Mouse (Mus musculus) erythroblast, adult 5-6 weeks (primary cell): ENCODE results near the gene Ccdc136. TPM values are rescaled to one million over a fixed set of nuclear protein-coding genes. Genes with fewer than 3 reads are reported as not detected.
"Not testable (repeated sequence)": the region's sequence is repeated elsewhere in the genome, so short reads cannot be mapped to it uniquely, and the experiment has no call there.

Experiments
- ATAC-seq: replicated peaks from 2 replicates; pipeline ENCODE4 v1.8.0; 2016; ENCODE audit warnings: moderate number of reproducible peaks, mild to moderate bottlenecking, moderate TSS enrichment, inconsistent platforms; ENCODE audit not compliant: poor library complexity, low FRiP score, severe bottlenecking
- total RNA-seq, 2 experiments: library from RNA; stranded (forward) in 1 of 2; stranded (reverse) in 1 of 2; fragments of 150-400 nt in 1 of 2; fragments of 200-764, 138-1000 nt in 1 of 2; gene quantifications; 2 replicates each; pipeline versions ENCODE4 v1.2.3 to v1.2.4; 2015 to 2017; ENCODE audit warnings: low replicate concordance in 2 of 2

The Ccdc136 gene
- total RNA-seq (2015; ENCODE audit: low replicate concordance) (not detected in 2 replicates), total RNA-seq (2017; ENCODE audit: low replicate concordance) (not detected in 2 replicates)

GRCm38 (mm10) chr6:29395910-29396713, at the start of gene Ccdc136:
Gene Ccdc136, plus strand, starts transcription at chr6:29396309.
- ATAC-seq: no peak

DNA sequence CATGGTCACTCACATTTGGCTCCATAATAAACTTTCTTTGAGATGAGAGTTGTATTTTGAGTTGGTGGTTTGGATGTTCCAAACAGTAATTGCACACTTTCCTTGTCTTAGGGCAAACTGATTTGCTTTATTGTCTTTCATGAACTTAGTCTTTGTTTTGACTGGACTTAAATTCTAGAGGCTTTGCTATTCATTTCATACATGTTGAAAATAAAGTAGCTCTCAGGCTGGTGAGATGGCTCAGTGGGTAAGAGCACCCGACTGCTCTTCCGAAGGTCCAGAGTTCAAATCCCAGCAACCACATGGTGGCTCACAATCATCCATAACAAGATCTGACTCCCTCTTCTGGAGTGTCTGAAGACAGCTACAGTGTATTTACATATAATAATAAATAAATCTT, 49.6 kb upstream of the Ccdc136 start:
- ATAC-seq: not testable (repeated sequence)

DNA sequence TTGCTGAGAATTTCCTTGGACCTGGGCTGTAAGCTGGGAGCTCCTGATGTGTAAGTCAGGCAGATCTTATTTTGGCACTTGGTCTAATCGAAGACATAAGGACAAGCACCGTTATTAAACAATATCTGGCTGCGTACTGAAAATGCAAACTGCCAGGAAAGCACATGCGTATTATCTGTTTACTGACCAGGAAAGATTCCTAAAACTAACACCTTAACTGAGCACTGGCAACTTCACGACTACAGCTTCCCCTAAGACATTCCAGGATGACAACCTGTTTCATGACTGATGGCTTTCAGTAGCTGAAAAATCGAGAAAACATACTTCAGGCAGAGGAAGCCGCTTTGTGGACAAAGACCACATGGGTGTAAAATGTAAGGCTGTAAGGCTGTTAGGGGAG, 48.9 kb upstream of the Ccdc136 start:
- ATAC-seq: no peak

GRCm38 (mm10) chr6:29347665-29348370, 48.3 kb upstream of the Ccdc136 start, which contains the start of gene Calu:
Gene Calu, plus strand, starts transcription at chr6:29348069.
- peak; percentile 100 for ATAC-seq

GRCm38 (mm10) chr6:29348371-29348724, 47.8 kb upstream of the Ccdc136 start:
- peak; percentile 19; the same call in 1 of the 2 replicates for ATAC-seq

DNA sequence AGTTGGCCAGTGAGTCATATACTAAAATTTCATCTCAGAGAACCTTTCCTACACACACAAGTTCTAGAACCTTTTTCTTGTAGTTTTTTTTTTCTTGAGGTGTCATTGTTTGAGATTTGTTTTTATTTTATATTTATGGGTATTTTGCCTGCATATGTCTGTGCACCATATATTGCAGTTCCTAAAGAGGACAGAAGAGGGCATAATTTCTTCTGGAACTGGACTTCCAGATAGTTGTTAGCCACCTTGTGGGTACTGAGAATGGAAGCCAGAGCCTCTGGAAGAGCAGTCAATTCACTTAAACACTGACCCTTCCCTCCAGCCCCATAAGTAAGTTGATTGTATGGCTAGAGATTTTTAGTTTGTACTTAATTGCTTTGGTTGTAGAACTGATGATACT, 44.5 kb upstream of the Ccdc136 start:
- ATAC-seq: no peak

GRCm38 (mm10) chr6:29352816-29353215, 43.3 kb upstream of the Ccdc136 start:
- ATAC-seq: no peak

- ATAC-seq: no peak
Observed at GRCm38 (mm10) chr6:29359386-29359785, 36.7 kb upstream of the Ccdc136 start.

- ATAC-seq: no peak
Observed at GRCm38 (mm10) chr6:29360211-29360610, 35.9 kb upstream of the Ccdc136 start.

- no peak for ATAC-seq
Observed at GRCm38 (mm10) chr6:29362246-29363128, 33.6 kb upstream of the Ccdc136 start.

DNA sequence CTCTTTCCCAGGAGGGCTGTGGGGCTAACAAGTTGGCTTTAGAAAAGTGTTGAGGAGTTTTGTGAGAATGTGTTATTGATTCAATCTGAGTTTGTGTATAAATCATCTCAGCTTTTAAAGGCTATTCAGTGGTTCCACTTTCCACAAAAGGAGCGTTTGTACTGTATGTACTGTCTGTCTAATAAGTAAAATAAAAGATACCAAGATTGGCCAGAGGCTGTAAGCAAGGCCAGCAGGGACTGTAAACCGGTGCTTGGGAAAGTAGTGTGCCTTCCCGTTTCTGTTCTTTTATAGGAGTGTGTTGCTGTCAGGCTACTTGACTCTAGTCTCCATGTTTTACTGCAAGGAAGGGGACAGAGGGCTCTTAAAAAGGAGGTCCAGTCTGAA, 33.0 kb upstream of the Ccdc136 start:
- ATAC-seq: no peak

DNA sequence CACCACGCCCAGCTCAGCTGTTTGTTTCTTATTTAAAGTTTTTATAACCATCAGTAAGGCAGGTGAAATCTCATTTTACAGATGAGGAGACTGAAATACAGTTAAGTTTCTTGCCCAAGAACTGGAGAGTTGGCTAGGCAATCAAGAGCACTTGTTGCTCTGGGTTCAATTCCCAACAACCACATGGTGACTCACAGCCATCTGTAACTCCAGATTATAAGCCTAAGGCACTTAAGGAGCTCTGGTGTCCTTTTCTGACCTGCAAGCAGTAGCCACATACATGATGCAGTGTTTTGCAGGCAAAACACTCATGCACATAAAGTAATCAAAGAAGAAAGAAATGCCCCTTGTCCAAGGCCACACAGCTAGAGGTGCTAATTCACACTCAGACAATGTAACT, 30.8 kb upstream of the Ccdc136 start:
- ATAC-seq: no peak

DNA sequence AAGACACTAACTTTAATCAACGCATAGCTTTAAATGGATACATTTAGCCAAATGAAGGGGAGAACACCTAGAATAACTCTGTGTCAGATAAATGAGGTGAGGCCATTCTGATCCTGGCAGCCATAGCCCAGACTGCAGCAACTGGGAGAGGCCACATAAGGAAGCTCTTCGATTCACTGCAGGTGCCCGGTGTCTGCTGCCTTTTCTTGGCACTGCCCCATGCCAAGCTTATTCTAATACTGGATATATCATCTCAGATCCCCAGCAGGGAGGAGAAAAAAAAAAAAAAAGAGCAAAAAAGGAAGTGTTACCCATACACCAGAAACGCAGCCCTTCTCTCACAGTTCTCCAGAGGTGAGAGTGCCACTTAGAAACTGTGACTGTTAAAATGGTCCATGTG, 18.7 kb upstream of the Ccdc136 start:
- ATAC-seq: no peak

DNA sequence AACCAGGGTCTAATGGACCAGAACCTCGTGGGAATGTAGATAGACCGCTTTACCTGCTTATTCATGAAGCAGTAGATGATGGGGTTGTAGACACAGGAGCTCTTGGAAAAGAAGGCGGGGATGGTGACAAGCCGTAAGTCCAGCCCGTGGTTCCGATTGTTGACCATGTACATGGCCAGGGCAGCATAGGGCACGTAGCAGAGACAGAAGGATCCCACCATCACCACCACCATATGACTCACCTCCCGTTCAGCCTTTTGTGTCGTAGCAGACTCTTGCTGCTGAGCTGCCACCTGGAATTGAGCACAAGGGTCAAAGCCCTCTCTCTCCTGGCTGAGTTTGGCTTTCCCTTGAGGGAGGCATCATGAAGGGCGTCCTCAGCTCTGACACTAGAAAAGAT, 17.4 kb upstream of the Ccdc136 start:
- ATAC-seq: no peak

DNA sequence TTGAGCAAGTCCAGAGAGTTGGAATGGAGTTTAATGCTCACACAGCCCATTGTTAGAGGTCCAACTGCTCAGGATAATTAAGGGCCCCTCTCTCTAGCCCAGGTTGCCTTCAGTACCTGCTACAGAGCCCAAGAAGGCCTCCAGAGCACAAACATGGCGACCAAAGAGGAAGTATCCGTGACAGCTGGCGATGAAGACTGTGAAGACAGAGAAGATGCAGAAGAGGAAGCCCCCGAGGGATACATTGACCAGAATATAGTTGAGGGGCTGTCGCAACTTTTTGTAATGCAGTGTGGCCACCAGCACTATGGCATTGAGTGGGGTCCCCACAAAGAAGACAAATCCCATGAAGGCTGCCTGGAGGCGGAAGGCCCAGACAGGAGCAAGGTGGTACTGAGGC, 16.2 kb upstream of the Ccdc136 start:
- ATAC-seq: no peak

- no peak for ATAC-seq
Observed at GRCm38 (mm10) chr6:29382442-29382841, 13.7 kb upstream of the Ccdc136 start.

- peak; percentile 78 for ATAC-seq
Observed at GRCm38 (mm10) chr6:29388052-29388518, 8.0 kb upstream of the Ccdc136 start, which contains the start of gene Opn1sw. Gene Opn1sw, minus strand, starts transcription at chr6:29388468.

GRCm38 (mm10) chr6:29388606-29389080, 7.5 kb upstream of the Ccdc136 start:
- ATAC-seq: no peak; the same call in 1 of the 2 replicates

- ATAC-seq: no peak
Observed at GRCm38 (mm10) chr6:29389425-29389824, 6.7 kb upstream of the Ccdc136 start.

- not testable (repeated sequence) for ATAC-seq
Observed at GRCm38 (mm10) chr6:29390500-29390899, 5.6 kb upstream of the Ccdc136 start.
